In the genomic region with DNA sequence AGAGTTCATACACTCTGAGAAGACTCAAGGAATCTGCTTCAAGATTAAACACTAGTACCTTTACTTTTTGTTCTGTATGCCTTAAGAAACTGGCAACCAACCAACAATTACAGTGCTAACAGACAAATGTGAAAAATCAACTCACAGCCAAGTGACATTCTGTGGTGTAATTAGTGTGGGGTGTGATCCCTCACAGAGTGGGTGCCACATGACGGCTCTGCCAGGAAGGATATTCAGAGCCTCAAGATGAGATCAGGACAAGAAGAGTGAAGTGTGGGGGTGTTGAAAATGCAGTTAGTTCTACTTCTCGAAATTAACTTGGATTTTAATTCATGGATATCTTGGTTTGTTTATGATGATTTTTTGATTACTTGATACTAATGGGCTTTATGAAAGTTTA, we compare ENCODE assay signal across 23 mouse cellular contexts.
DNase-seq lines count a peak whose midpoint lies in the region; ATAC-seq and TF ChIP-seq lines count a peak whose summit lies in the region.
"Had no signal": no experiment of that assay in that cellular context is flagged by ENCODE, and none has a peak within 500 bp of the region (broad histone marks: within the 10 kb centered on the region; RNA-seq: fewer than 3 reads in every experiment).

No protein-coding gene starts in this region.

- H3K4me3 ChIP-seq in embryonic facial prominence, embryonic 14.5 days (ENCODE audit: low read depth, low read length): no peak overlapping the region
- no peak overlapping the region for H3K4me3 ChIP-seq in embryonic facial prominence, embryonic 10.5 days
- H3K4me3 ChIP-seq: embryonic facial prominence, embryonic 12.5 days; erythroblast, embryonic 14.5 days; heart, adult 2 months; heart, embryonic 10.5 days; heart, embryonic 13.5 days; hindbrain, embryonic 12.5 days; hindbrain, embryonic 15.5 days had no signal

- no peak overlapping the region for H3K27ac ChIP-seq in embryonic facial prominence, embryonic 14.5 days (replicated peaks; ENCODE audit: low read depth, low read length)
- H3K27ac ChIP-seq in embryonic facial prominence, embryonic 10.5 days (replicated peaks): no peak overlapping the region
- H3K27ac ChIP-seq: embryonic facial prominence, embryonic 12.5 days; heart, adult 2 months; heart, embryonic 10.5 days; heart, embryonic 13.5 days; hindbrain, embryonic 12.5 days; hindbrain, embryonic 15.5 days had no signal

- intact Hi-C loops in left cerebral cortex, postnatal 36 days (cut with DNase I): no loop called here
- intact Hi-C loops in heart, postnatal 14 days (cut with DNase I): no loop called here

- ATAC-seq in embryonic facial prominence, embryonic 14.5 days (ENCODE audit: low read depth): no peak
- peak; percentile 82 for ATAC-seq in frontal cortex, adult (ENCODE audit: low TSS enrichment)
- ATAC-seq: forebrain, embryonic 16.5 days; intestine, postnatal 0 days; Patski had no signal

- H3K4me1 ChIP-seq in embryonic facial prominence, embryonic 14.5 days (ENCODE audit: control insufficient read depth, insufficient read depth, low read length): no peaks in the 10 kb centered on the region
- no peaks in the 10 kb centered on the region for H3K4me1 ChIP-seq in embryonic facial prominence, embryonic 10.5 days
- H3K4me1 ChIP-seq: embryonic facial prominence, embryonic 12.5 days; heart, embryonic 10.5 days; heart, embryonic 13.5 days; hindbrain, embryonic 15.5 days had no signal

- 62% methylated on average over 2 of the region's 2 CpGs for WGBS in embryonic facial prominence, embryonic 14.5 days
- WGBS in embryonic facial prominence, embryonic 10.5 days: 82% methylated on average over 2 of the region's 2 CpGs

- H3K9ac ChIP-seq in embryonic facial prominence, embryonic 14.5 days (ENCODE audit: low read depth, low read length): no peak overlapping the region
- H3K9ac ChIP-seq: embryonic facial prominence, embryonic 12.5 days; heart, embryonic 13.5 days; hindbrain, embryonic 12.5 days; hindbrain, embryonic 15.5 days had no signal

- no peaks in the 10 kb centered on the region for H3K9me3 ChIP-seq in embryonic facial prominence, embryonic 14.5 days (ENCODE audit: control insufficient read depth, low read length)
- no peaks in the 10 kb centered on the region for H3K9me3 ChIP-seq in embryonic facial prominence, embryonic 10.5 days
- H3K9me3 ChIP-seq: embryonic facial prominence, embryonic 12.5 days; heart, embryonic 10.5 days; heart, embryonic 13.5 days; hindbrain, embryonic 12.5 days; hindbrain, embryonic 15.5 days had no signal

- no peaks in the 10 kb centered on the region for H3K36me3 ChIP-seq in embryonic facial prominence, embryonic 14.5 days (ENCODE audit: control insufficient read depth, insufficient read depth, low read length)
- no peaks in the 10 kb centered on the region for H3K36me3 ChIP-seq in embryonic facial prominence, embryonic 10.5 days (replicated peaks)
- H3K36me3 ChIP-seq: embryonic facial prominence, embryonic 12.5 days; heart, embryonic 10.5 days; heart, embryonic 13.5 days; hindbrain, embryonic 12.5 days; hindbrain, embryonic 15.5 days had no signal

- no peak overlapping the region for H3K4me2 ChIP-seq in embryonic facial prominence, embryonic 14.5 days (ENCODE audit: low read depth, low read length)
- H3K4me2 ChIP-seq: embryonic facial prominence, embryonic 12.5 days; heart, embryonic 13.5 days; hindbrain, embryonic 12.5 days; hindbrain, embryonic 15.5 days had no signal

- TF ChIP-seq CTCF in brain, embryonic 14.5 days (IDR thresholded peaks at IDR 0.05; ENCODE audit: borderline replicate concordance, extremely low read depth, insufficient read depth, insufficient read length): no peak

- TF ChIP-seq POLR2A in brain, embryonic 14.5 days (IDR thresholded peaks at IDR 0.05; ENCODE audit: borderline replicate concordance, extremely low read depth, insufficient read depth, insufficient read length, poor library complexity, severe bottlenecking): no peak

- DNase-seq in embryonic facial prominence, embryonic 14.5 days (ENCODE audit: low spot score): peak; percentile 9
- no peak for DNase-seq in embryonic facial prominence, embryonic 10.5 days (ENCODE audit: low spot score)
- no peak for DNase-seq in frontal cortex, postnatal 10 days (ENCODE audit: low spot score in 2 of 2)
- peak; percentile 2 for DNase-seq in left cerebral cortex, adult 11 months (ENCODE audit: low spot score)
- DNase-seq in left cerebral cortex, postnatal 36 days (ENCODE audit: low spot score in 2 of 2): no peak
- DNase-seq in brain, embryonic 14.5 days (ENCODE audit: low read depth): peak; percentile 48
- no peak for DNase-seq in heart, postnatal 14 days
- DNase-seq: adrenal gland, postnatal 10 days; cerebellum, adult 18-20 months; cerebellum, adult 9-10 months; cerebellum, postnatal 14 days; gastrocnemius, postnatal 36 days; heart, adult 2 months had no signal

- H3K27me3 ChIP-seq in embryonic facial prominence, embryonic 14.5 days (replicated peaks; ENCODE audit: control insufficient read depth, insufficient read depth, low read length): no peaks in the 10 kb centered on the region
- H3K27me3 ChIP-seq in embryonic facial prominence, embryonic 10.5 days (replicated peaks; ENCODE audit: low read depth, poor library complexity, severe bottlenecking): no peaks in the 10 kb centered on the region
- H3K27me3 ChIP-seq: embryonic facial prominence, embryonic 12.5 days; heart, embryonic 13.5 days; hindbrain, embryonic 12.5 days; hindbrain, embryonic 15.5 days; Patski had no signal

Comparison
In these comparisons a context has a peak if more than half of its experiments do, and no peak if none do; other contexts are left out.
1. DNase-seq: peak in embryonic facial prominence, embryonic 14.5 days (single experiment), left cerebral cortex, adult 11 months (single experiment) and brain, embryonic 14.5 days (single experiment); none in embryonic facial prominence, embryonic 10.5 days (single experiment), frontal cortex, postnatal 10 days (0 of 2), left cerebral cortex, postnatal 36 days (0 of 2) and heart, postnatal 14 days (0 of 2).